Mouse (Mus musculus) olfactory bulb, adult 2 months (tissue): Measurements from ENCODE around the gene Ebi3.

Experiments used
- CTCF ChIP-seq: fragments of 200-500 bp; IDR thresholded peaks from 2 replicates; pipeline ENCODE4 v1.5.1; 2012; ENCODE audit warnings: low read depth, mild to moderate bottlenecking, low read length, moderate library complexity; ENCODE audit not compliant: insufficient read depth
- POLR2A ChIP-seq: fragments of 200-500 bp; IDR thresholded peaks from 2 replicates; pipeline ENCODE4 v1.6.1; 2012; ENCODE audit warnings: mild to moderate bottlenecking, low read depth, low read length, moderate library complexity; ENCODE audit not compliant: insufficient read depth

- no peak for TF ChIP-seq CTCF
- TF ChIP-seq POLR2A = no peak
These were observed 14.7 kb downstream of the Ebi3 start for GRCm38 (mm10) chr17:55967186-55967585.
